Mouse (Mus musculus): ENCODE data around the gene Csta1. TPM values are rescaled to one million over a fixed set of nuclear protein-coding genes. Genes with fewer than 3 reads are reported as not detected.

The Csta1 gene
- total RNA-seq, 2 experiments from 2014 or later, result not detected

DNA sequence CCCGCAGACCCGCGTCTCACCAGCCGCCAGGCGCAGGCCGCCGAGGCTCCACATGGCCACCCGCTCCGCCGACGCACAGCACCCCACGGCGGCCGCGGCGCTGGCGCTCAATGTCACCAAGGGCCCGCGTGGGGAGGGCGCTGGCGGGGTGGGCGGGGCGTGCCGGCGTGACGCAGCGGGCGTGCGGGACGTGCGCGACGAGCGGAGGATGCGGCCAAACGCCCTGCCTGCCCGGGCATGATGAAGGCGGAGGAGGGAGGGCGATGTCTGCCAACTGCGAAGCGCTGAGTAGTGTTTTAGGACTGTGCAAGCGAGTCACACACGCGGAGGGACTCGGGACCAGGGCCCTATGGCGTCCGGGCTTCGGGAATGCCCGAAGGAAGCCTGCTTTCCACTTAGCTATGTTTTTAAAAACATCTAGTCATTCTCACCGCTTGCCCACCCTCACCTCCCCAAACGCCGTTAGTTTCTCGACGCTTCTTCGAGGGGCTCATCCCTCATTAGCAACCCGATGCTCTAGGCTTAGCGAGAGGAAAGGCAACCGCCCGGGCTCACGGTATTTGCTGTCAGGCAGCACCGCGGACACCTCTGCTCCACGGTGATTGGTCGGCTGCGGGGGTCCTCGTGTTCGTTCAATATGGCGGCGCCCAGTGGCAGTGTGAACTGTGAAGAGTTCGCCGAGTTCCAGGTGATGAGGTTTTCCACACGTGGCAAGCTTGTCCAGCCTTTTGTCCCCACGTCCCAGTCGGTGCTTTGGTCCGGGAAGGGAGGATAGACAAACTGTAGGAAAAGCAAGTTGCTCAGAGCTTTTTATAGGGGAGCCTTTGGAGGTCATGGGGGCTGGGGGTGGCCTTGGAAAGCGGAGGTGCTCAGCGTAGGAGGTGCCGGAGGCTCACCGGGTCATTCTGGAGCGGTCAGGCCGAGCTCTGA lies 59.3 kb downstream of the Csta1 start, which contains the start of the genes Fam162a and Ccdc58:
Gene Fam162a, minus strand, starts transcription at position 145 of the 930 bp plus-strand sequence.
Gene Ccdc58, plus strand, starts transcription at position 236 of the 930 bp plus-strand sequence.
- DNase-seq (ENCODE audit: low spot score in 2 of 2), result peak; percentile 85 to 95

DNA sequence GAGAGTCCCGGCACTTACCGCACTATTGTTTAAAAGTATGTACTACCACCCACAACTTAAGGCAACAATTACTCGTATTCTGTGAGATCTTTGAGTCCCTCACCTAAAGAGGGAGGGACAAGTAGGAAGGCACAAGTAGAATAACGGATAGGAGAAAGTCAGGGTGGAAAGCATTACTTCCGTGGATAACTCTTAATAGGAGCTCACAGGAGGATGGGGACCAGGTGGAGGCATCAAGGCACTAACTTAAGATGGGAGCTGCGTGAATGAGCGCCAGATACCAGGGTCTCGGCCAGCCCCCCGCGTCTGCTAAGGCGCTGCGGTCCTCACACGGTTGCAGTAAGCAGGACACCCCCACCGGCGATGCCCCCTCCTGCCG lies 60.0 kb downstream of the Csta1 start:
- DNase-seq (ENCODE audit: low spot score in 2 of 2), result peak in 1 of 2 experiments; percentile 9

Other genes starting within 250 kb of the Csta1 start
- gene Parp9, start 192.8 kb downstream of the Csta1 start, total RNA-seq (2021), result 1 to 10 TPM; 2.8 to 3.2 TPM
- 1 to 10 TPM; 5.4 to 5.7 TPM for gene Dtx3l, start 192.1 kb downstream of the Csta1 start, total RNA-seq (2021)
- 100 to 1,000 TPM; 137 to 143 TPM for gene Kpna1, start 152.5 kb downstream of the Csta1 start, total RNA-seq (2021)
- gene Wdr5b, start 90.1 kb downstream of the Csta1 start, total RNA-seq (2021), result 1 to 10 TPM; 4.3 to 4.6 TPM
- gene Fam162a, start 59.6 kb downstream of the Csta1 start, total RNA-seq (2021), result 10 to 100 TPM; 72.2 to 83.8 TPM
- 10 to 100 TPM; 18.8 to 21.2 TPM for gene Ccdc58, start 59.6 kb downstream of the Csta1 start, total RNA-seq (2021)
- not detected for gene Stfa2l1, start 25.6 kb upstream of the Csta1 start, total RNA-seq (2021)
- gene Gm5483, start 53.0 kb upstream of the Csta1 start, total RNA-seq (2021), result not detected
- gene Gm5416, start 79.2 kb upstream of the Csta1 start, total RNA-seq (2021), result not detected
- gene 2010005H15Rik, start 90.2 kb upstream of the Csta1 start, total RNA-seq (2021), result not detected
- not detected for gene Stfa1, start 145.7 kb upstream of the Csta1 start, total RNA-seq (2021)
- not detected for gene BC117090, start 203.1 kb upstream of the Csta1 start, total RNA-seq (2021)
- gene BC100530, start 236.5 kb upstream of the Csta1 start, total RNA-seq (2021), result not detected